Mouse (Mus musculus) adrenal gland (tissue): ENCODE data around the gene Plac8.

Experiments used
- intact Hi-C: fragments of 180-260 bp; cut with DNase I; formaldehyde crosslinking; loops from one replicate; pipeline ENCODE4 v1.15.1; 2025

The Plac8 gene

DNA sequence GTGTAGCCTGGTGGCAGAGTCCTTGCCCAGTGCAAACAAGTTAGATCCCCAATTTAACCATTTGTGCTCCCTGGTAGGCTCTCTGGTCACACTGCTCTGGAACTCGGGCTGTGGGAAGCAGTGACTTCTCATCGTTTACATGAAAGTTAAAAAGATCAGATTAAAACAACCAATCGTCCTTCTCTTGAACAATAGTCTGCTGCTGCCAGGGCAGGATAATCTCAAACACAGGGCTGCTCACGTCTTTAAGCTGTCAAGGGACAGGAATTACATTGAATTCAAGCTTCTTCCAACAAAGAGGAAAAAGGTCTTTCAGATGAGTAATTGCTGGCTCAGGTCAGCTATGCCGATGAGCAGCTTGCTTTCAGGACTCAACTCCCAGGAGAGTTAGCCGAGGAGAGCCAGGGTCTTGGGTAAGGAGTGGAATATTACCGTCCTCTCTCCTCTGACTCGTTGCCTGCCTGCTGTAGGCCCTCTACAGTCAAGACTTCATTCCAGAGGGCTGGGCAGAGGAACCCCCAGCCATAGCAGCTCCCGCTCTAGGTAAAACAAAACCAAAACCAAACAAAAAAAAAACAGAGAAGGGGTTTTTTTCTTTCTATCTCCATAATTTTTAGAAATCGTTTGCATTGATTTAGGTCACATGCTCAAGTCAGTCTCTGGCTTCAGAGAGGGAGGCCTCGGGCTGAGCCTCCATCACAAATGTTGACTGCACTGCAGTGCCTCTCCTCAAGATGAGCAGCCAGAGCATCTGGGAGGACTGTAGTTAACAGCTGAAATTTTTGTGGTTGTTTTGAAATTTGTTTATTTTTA, 9.8 kb upstream of the Plac8 start:
- intact Hi-C loops, result no loop called here

DNA sequence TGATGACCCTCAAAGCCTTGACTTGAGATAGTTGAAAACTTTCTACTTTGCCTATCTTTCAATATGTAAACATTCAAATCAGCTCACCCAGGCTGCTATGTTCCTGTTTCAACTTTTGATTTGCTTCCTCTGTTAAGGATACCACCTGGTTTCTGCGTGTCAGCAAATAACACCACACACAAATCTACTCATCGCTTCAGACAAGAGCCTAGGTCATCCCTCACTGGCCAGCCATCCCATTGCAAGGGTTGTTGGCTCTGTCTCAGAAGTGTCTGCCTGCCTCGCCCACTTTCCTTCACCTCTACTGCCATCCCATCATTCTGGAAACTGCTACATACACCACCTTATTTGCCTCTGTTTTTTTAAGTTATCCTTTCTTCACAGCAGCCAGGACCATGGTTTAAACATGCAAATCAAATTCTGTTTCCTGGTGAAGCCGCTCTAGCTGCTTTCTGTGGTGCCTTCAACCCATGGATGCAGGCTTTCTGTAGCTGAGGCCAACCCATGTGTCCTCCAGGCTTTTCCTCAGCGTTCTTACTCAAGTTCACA, 6.9 kb upstream of the Plac8 start:
- intact Hi-C loops, result no loop called here

DNA sequence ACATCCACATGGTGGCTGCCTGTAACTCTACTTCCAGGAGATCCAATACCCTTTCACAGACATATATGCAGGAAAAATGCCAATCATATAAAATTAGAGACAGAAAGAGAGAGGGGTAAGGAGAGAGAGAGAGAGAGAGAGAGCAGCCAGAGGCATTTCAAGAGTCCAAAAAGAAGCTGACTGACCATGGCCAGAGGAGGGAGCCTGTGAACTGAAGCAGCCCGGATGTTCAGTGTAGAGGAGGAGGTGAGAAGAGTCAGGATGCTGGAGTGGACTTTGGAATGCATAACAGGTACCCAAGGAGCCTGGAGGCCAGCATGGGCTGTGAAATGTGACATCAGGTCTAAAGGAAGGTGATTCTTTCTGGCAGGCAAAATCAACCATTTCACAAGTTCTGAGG, 2.7 kb upstream of the Plac8 start:
- intact Hi-C loops, result no loop called here

DNA sequence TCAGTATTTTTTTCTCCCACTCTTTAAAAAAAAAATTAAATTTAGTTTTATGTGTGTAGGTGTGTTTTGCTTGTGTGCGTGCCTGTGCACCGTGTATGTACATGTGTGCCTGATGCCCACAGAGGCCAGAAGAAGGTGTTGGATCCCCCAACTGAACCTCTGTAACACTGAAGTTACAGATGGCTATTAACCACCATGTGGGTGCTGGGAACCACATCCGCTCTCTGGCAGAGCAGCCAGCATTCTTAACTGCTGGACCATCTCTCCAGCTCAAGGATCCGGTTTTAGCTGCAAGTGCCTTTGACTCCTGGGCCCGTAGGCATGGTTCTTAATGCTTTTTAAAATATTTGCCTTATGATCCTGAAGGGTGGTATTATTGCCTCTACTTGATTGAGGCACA, 1.2 kb upstream of the Plac8 start:
- intact Hi-C loops, result no loop called here

DNA sequence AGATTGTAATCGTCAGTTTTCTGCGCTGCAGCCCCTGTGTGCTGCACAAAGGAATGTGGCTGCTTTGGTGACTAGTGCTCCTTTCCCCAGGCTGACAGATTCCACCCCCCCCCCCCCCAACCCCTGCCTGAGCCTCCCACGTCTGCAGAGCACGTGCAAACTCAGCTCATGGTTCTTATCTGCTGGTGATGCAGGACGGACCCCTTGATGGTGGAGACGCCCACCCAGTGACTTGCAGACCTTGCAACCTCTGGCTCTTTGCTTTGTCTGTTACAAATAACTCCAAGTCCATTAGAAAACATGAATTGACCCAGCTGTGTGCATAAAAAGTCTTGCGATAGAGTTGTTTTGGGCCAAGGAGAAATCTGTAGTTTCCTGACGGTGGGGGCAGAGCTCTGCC, 1.3 kb downstream of the Plac8 start:
- intact Hi-C loops, result no loop called here

DNA sequence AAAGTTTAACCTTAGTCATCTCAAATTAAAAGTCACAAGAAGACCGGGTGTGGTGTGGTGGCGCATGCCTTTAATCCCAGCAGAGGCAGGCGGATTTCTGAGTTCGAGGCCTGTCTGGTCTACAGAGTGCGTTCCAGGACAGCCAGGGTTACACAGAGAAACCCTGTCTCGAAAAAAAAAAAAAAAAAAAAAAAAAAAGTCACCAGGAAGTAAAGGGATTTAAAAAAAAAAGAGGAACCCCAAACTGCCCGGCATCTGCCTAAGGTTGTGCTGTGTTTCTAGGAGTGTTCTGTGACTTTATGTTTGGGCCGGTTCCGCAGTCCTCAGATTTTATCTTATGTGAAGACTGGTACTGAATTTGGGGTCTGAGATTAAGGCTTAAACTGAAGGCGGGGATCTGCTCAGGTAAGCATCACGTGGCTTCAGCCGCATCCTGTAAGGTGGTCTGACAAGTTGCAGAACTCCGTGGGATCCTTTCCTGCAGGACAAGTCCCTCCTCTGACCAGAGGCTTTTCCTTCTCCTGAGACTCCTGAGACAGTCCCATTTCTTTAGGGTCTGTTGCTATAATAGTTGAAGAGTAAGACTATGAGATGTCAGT, 1.9 kb downstream of the Plac8 start:
- intact Hi-C loops, result no loop called here

DNA sequence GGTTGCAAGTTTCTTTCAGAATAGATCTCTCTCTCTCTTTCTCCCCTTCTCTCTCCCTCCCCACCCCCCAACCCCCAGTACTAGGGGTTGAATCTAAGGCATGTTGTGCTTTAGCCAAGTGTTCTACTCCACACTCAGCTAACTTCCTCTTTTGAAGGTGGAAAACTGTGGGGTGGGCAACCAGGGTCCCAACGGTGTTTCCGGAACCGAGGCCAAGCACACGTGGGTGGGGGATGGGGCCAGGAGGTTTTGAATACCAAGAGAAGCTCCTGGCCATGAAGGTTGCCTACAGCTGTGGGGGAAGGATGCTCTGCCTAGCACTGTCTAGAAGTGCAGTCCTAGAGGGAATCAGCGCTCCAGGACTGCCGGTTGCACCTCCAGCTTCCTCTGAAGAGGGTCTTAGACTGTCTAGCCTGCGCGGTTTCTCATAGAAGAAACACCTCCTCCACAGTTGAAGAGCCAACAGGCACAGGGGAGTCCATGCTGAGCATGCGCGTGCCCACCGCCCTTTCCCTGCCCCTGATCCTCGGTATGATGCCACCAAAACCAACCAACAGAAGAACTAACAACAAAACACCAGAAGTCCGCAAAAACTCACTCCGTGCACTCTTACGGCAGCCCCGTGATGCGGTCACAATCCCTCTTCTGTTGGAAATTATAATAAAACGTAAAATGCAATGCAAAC, 2.7 kb downstream of the Plac8 start:
- intact Hi-C loops, result no loop called here

DNA sequence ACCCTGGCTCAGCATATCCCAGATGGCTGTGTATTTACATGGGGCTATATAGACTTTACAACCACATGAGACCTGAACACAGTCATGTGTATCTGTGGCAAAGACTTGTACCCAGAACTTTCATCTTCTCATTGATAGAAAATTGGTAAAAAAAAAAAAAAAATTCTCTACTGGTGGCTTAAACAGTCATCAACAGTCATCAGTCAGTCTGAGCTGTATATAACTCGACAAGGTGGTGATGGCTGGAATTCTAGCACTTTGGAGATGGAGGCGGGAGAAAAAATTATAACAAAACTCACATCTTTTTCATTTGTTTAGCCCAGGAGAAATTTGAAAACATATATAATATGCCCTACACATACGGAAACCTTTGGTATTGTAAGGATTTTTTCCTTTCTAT, 3.2 kb downstream of the Plac8 start:
- intact Hi-C loops, result no loop called here

DNA sequence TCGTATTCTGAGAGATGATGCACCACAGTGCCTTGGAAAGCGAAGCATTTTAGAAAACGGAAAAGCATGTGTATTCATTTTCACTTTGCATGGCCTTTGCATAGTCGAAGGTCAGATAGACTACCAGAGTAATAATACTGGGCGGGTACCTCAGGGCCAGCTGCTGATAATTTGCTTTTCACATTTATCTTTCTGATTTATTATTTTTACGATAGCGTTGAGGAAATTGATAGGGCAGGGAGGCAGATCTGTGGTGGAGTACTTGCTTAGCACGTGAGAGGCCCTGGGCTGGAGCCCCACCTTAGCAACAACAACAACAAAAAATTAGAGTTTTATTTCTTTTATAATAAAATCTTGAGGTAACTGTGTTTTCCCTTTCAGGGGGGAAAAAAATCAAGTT, 3.9 kb downstream of the Plac8 start:
- intact Hi-C loops, result no loop called here

DNA sequence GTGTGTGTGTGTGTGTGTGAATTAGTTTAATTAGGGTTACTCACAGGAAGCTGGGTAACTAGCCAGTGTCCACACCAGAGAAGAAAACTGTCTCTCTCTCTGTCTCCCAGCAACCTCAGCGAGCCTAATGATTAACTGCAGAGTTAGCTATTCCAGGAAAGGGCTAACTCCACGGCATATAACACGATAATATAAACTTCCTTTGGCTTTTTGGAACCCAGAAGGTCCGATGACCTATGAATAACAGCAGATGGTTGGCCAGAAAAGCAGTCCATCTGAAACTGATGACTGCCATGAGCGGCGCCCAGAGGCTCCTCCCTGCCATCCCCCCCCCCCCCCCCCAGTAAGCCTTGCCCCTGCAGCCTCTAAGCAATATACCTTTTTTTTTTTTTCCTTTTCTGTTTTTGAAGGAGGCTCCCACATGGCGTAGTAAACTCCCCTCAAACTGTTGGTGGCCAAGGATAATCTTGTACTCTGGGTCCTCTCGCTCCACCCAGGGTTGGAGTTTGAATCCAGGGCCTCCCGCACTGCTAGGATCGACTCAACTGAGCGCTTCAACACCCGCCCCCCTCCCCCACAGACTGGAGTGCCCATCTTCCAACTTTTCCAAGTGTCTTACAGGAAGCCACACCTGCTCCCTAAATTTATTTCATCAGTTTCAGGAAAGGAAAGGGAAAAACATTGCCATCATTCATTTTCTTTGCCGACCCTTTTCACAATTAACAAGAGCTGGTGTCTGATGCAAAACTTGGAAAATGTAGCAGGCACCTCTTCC, 4.6 kb downstream of the Plac8 start:
- intact Hi-C loops, result no loop called here

DNA sequence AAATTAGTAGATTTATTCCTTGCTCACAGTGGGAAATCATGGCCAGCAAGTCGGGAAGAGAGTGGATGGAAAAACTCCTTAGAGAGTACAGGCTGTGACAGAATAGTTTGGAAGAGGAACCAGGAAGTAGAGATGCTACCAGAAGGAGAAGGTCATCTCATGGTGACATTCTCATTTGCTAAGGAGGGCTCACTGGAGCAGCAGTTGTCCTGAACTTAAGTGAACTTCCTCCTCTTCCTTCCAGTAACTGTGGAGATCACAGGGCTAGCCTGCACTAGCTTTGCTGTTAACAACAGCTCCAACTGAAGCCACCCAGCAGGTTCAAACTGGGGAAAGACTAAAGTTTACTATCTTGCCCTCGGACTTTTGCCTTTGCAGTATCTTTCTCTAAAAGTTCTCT, 5.2 kb downstream of the Plac8 start:
- intact Hi-C loops, result no loop called here

DNA sequence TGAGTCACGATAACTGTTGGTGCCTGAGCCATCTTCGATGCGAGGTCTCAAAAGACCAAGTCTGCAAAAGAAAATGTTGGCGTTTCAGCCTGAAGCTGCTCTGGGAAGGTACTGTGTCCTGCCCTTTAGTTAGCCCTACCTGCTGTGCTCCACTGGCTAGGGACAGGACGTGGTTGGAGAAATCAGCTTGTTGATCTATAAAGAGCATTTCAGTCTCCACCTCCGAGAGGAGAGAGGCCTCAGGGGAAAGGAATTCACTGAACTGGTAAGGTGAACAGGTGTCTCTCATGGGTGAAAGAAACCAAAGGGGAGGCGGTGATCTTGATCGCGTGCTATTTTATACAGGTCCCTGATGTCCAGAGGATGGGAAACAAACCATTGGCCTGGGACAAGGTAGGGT, 9.3 kb downstream of the Plac8 start:
- intact Hi-C loops, result no loop called here

DNA sequence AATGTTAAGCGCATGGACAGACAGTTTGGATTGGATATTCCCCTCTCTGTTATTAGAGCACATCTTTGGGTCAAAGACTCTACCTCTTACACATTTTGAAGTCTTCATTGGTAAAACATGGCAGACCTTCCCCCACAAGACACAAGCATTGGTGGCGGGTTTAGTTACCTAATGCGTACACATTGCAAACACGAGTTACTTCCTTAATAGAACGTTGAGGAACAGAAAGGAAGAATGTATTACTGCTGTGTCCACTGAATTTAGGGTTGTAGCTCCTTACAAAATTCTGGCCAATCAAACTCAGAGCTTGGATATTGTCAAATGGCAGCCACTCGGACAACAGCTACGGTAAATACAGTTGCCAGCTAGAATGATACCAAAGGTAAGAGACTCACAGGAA, 12.7 kb downstream of the Plac8 start:
- intact Hi-C loops, result no loop called here

DNA sequence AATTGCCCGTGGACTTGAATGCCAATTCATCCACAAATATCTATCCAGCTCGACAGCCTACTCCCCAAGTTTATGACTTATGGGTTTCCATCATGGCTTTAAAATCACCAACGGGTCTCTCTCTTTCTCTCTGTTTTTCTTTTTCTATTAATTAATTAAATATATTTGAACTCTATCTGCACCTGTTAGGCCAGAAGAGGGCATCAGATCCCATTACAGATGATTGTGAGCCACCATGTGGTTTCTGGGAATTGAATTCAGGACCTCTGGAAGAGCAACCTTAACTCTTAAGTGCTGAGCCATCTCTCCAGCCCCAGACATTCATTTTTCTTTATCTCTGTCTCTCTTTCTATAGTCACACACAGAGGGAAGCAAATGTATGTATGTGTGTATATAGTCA, 13.3 kb downstream of the Plac8 start:
- intact Hi-C loops, result no loop called here

DNA sequence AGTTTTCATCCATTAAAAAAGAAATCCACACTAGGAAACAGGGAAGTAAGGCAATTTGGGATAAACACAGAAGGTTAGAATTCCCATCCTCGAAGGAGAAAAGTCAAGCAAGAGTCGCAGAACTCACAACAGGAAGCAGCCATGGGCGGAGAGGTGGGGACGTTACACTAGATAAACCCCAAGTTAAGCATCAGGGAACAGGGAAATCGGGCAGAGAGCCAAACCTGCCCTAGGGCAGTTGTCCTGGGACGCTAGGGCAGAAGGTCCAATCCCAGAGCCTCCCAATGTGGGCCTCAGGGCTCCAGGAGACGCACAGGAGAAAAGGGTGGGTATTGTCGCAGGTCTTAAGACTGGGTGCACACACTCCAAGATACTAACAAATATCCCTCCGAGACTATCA, 14.5 kb downstream of the Plac8 start:
- intact Hi-C loops, result no loop called here

DNA sequence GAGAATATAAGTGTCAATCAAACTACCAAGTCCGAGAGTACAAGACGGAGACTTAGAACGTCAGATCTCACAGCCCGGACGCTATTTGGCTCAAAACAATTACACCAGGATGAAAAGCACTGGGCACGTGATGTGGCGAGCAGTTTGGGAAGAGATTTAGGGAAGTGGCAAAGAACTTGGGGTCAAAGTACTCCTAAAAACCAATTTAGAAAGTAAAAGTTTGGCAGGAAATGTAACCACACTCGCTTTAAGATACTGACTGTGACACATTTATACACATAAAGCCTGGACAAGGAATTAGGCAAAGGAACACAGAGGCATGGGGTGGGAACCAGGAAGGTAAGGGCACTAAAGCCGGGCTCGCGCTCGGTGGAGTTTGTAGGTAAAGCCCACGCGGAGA, 15.0 kb downstream of the Plac8 start:
- intact Hi-C loops, result no loop called here

DNA sequence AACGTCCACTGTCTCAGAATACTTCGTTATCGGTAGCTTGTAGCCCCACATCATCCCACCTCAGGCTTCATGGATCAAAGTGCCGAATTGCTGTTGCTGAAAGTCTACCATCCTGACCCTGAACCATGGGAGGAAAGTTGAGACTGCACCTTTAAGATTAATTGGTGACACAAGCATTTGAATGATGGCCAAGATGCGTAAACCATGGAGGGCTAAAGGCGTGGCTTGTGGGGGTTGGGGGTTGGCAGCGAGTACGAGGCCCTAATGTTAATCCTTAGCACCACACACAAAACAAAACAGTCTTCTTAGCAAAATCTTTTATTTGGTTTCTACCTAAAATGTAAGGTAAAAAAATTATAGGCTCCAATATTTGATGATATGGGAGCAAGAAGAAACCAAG, 18.6 kb downstream of the Plac8 start:
- intact Hi-C loops, result no loop called here

DNA sequence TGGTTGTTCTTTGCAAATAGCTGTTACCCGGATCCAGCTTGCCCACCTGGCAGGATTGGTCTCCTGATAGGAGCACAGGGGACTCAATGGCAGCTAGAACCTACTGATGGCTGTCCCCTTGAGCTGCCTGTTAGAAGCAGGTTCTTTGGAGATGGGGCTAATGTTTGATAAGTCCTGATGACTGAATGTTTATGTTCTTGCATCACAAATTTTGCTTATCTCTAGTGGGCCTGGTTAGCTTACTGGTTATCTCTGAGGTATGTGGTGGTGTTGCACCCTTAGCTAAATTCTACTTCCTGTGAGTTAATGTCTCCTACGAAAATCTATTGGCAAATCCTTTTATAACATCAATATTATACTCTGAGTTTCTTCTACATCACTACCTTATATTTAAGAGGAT, 20.1 kb downstream of the Plac8 start:
- intact Hi-C loops, result no loop called here

DNA sequence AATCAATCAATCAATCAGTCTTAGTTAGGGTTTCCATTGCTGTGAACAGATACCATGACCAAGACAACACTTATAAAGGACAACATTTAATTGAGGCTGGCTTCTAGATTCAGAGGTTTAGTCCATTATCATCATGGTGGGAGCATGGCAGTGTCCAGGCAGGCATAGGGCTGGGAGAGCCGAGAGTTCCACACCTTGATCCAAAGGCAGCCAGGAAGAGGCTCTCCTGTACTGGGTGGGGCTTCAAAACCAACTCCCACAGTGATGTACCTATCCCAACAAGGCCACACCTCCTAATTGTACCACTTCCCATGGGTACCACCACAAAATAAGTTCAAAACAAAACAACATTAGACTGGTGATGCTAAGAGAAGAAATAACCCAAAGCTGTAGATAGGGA, 21.9 kb downstream of the Plac8 start:
- intact Hi-C loops, result no loop called here

DNA sequence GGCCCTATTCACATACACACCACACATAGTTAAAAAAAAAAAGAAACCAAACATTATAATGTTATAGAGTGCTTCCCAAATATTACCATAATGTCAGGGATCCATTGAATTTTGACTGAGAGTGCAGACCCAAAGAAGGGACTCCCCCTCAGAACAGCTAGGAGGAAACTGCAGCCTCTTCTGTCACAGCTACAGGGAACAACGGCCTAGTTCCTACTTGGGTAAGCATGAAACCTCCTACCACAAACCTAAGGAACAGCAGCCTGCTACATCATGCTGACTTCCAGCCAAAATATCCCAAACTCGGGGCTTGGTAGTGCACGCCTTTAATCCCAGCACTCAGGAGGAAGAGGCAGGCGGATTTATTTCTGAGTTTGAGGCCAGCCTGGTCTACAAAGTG, 22.7 kb downstream of the Plac8 start:
- intact Hi-C loops, result loop anchor here (5.0 to 10.0 kb wide), 2 partner anchors 113 to 245 kb away; partner anchors contain the start of genes Helq and Mrps18c

DNA sequence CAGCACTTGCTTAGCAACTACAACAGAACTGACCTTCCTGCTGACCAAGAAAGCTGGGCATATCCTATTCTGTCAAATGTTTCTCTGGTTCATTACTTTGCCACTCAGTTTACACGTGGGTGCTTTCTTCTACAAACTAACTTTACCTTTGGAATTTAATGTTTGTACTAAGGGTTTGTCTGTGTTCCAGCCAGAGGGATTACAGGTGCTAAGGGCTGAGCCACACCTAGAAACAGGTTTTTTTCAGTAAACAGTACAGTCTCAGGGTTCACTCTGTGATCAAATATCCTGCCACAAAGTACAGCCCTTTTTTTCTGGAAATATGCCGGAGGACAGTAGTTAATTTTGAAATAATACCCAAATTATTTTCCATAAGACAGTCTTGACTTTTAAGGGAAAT, 23.8 kb downstream of the Plac8 start:
- intact Hi-C loops, result loop anchor here (5.0 to 10.0 kb wide), 2 partner anchors 114 to 247 kb away; partner anchors contain the start of genes Helq and Mrps18c
